Mouse (Mus musculus) ES-E14 (cell line): Measurements from ENCODE around the gene 4930502E18Rik.
"Not testable (repeated sequence)": the region's sequence is repeated elsewhere in the genome, so short reads cannot be mapped to it uniquely, and the experiment has no call there.

Source experiments
- MAFK ChIP-seq: IDR thresholded peaks from 2 replicates; pipeline ENCODE4 v1.6.1; 2014; ENCODE audit warnings: mild to moderate bottlenecking, low read depth, low read length, inconsistent platforms; ENCODE audit not compliant: insufficient read depth
- ZC3H11A ChIP-seq: IDR thresholded peaks from 2 replicates; pipeline ENCODE4 v1.6.1; 2012; ENCODE audit warnings: low read depth, mild to moderate bottlenecking, inconsistent platforms, low read length, borderline replicate concordance
- ZNF384 ChIP-seq: IDR thresholded peaks from 2 replicates; pipeline ENCODE4 v1.6.1; 2012; ENCODE audit warnings: low read depth, low read length, inconsistent platforms

DNA sequence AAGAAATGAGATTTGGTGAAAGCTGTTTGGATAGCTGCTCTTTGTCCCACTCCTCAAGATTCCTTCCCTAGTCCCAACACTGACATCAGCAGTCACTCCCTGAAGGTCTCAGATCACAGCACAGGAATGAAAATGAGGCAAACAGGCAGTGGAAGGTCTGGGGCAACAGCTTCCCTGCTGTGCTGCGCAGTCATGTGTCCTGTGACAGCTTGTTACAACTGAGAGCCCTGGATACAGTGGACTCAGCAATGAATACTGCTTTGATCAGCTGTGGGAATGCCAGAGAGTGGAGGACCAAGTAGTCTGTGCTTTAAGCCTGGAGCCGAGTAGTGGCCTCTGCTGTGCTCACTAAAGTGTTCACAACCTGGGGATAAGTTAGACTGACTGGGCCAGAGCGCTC lies 42.0 kb upstream of the 4930502E18Rik start:
- TF ChIP-seq ZNF384, ZC3H11A, MAFK: not testable (repeated sequence)
